Mouse (Mus musculus) gonadal fat pad, adult 2 months (tissue): ENCODE results near the gene Flrt1. TPM values are rescaled to one million over a fixed set of nuclear protein-coding genes. Genes with fewer than 3 reads are reported as not detected.
"Not testable (repeated sequence)": the region's sequence is repeated elsewhere in the genome, so short reads cannot be mapped to it uniquely, and the experiment has no call there.

Source experiments
- DNase-seq: peaks from one replicate; pipeline ENCODE4 v3.0.0-alpha.2; 2012; ENCODE audit warnings: low read depth
- polyA plus RNA-seq: library from polyadenylated mRNA; depleted of rRNA; stranded (reverse); fragments of >200 nt; gene quantifications from 2 replicates; pipeline ENCODE4 v1.2.3, GENCODE M21; 2012

The Flrt1 gene
- polyA plus RNA-seq, 1 experiment, result 0.51 TPM

GRCm38 (mm10) chr19:7068661-7069531 lies 36.6 kb downstream of the Flrt1 start:
- no peak for DNase-seq

- no peak for DNase-seq
Observed at GRCm38 (mm10) chr19:7068136-7068535, 37.4 kb downstream of the Flrt1 start.

DNA sequence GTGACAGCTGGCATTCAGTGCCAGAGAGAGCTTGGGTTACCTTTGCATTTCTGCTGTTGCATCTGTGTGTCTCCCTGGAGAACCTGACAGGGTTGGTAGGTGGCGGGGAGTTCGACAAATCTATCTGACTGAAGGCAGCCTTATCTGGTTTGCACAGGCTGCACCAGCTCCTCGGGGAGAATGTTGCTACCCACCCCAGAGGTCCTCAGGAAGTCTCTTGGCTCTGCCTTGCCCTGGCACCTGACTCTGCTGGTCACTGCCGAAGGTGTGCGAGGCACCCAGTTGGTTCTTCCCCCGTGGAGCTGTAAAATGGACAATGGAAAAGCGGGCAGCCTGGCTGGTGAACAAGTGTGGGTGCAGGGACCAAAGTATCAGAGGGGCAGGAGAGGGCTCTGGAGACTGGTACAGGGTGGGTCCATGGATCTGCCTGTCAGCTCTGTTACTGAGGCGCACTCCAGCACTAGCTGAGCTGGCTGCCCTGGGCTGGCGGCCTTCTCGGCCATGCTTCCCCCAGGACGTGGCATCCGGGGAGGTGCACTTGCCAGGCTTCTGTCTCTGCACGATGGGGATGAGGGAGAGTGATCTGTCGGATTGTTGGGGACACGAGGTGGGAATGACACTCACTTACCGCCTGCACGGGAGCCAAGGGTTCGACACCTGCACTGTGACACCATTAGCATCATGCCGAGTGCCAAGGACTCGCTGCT lies 38.0 kb downstream of the Flrt1 start:
- no peak for DNase-seq

DNA sequence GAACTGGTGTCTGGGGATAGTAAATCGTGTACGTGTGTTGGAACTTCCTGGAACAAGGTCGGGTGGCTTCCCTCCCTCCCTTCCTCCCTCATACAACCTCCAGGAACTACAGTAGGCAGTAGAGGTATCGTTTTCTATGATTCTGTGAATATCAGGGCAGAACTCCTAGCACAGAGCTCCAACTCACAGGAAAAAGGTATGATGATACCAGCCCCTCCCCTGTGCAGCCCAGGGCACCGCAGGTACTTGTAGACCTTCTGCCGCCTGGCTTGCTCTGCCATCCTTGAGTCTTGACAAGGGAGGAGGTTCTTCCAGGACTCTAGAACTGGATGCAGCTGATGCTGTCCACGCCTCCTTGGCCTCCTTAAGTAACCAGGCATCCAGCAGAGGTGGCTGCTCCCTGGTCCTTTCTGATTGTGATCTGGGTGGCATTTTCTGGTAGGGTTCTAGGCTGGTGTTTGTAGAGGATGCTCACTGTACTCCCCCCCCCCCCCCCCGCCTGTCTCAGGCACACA lies 38.6 kb downstream of the Flrt1 start:
- no peak for DNase-seq

DNA sequence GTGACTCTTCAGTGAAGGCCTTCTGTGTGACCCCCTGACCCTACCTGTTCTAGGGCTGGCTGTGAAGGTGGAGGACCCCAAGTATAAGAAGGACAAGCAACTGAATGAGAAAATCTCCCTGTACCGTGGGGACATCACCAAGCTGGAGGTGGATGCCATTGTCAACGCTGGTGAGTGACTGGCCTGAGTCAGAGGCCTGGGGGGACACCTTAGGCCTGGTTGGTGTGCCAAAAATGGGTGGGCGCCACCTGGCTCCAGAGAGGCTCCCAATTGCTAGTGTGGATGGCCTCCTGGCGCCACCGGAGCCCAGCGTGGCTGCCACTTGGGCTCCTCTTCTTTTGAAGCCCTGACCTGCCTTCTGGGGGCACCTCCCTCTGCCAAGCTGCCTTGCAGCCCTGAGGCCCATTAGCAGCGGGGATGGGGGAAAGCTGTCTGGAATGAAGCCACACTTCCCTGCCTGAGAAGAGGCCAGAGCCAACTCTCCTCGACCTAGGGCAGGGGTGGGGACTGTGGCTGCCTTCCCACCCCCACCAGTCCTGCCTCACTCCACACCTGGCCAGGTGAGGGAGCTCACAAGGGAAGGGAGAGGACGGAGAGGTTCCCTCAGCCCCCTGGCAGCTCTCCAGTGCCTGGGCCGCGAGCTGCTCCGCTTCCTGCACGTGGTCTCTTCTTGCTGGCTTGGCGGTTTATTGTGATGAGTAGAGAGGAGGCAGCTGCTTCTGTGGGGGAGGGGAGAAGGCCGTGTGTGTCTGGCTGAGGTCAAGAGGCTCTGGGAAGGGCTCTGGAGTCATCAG lies 39.3 kb downstream of the Flrt1 start:
- no peak for DNase-seq

DNA sequence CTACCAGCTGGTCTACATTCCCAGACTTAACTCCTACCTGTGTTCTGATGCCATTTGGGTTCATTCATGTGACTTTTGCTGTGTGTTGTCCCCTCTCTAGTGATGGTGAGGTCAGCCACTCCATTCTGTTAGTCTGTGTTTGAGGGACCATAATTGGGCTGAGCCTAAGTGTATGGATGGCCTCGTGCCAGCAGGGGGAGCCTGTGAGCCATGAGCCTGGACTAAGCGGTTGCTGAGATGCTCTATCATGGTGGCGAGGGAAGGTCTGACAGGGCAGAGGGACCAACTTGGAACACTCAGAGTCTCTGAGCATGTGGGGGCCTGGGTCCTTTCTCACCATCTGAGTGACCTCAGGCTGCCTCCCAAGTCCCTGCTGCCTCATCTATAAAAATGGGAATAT lies 41.0 kb downstream of the Flrt1 start:
- no peak for DNase-seq

GRCm38 (mm10) chr19:7062916-7063315 lies 42.6 kb downstream of the Flrt1 start:
- no peak for DNase-seq

- DNase-seq, result no peak
Observed at GRCm38 (mm10) chr19:7062110-7062509, 43.4 kb downstream of the Flrt1 start.

GRCm38 (mm10) chr19:7058541-7058940 lies 47.0 kb downstream of the Flrt1 start:
- DNase-seq, result no peak

GRCm38 (mm10) chr19:7057722-7058207 lies 47.8 kb downstream of the Flrt1 start:
- peak; percentile 77 for DNase-seq

DNA sequence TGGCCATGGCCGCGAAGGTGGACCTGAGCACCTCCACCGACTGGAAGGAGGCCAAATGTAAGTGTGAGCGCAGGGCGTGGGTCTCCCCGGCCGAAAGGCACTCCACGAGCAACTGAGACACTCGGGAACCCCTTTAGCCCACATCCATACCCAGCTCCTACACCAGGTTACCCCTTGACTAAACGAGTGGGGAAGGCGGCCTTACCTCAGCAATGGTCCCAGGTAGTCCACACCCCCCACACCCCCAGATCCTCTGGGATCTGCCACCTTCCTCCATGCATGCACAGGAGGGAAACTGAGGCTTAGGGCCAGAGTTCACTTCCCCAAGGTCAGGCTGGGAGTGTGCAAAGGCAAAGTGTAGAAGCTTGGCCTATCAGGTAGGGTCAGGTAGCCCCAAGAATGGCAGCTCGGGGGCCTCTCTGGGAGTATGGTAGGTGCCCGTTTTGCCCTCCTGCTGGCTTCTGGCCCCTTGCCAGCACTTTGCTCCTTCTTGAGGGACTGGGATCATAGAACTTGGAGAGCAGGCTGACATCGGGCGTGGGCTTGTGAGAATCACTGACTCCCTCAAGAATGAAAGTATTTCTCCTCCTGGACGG lies 48.3 kb downstream of the Flrt1 start:
- DNase-seq, result no peak

DNA sequence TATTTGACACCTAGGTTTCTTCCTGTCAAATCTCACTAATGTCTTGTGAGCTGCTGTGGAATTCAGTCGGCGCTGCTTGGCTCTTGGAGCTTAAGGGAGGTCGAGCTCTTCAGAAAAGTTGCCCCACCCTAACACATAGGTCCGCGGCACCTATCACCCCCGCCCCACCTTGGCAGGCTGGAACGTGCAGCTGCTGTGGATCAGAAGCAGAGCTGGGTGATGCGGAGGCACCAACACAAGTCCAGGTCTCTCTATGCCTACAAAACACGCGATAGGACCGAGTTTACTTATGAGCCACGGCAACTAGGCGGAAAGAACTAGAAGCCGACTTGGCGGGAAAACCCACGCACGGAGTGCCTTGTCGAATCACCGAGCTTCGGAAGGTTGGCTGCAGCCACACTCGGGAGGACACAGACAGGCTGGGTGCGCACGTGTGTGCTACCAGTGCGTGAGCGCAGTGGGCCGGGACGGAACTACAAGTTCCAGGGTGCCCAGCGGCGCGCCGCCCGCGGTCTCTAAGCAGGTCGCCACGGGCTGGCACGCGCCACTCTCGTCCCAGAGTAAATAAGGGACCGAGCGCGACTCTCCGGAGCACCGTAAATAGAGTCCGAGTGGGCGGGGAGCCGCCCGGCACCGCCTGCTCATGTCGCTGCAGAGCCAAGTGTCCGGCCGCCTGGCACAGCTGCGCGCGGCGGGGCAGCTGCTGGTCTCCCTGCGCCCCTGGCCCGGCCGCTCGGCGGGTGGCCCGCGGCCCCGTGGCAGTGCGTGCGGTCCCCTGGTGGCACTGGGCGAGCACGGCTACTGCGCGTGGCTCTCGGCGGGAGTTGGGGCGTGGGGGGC lies 49.1 kb downstream of the Flrt1 start, which contains the start of gene Macrod1:
Gene Macrod1 (plus strand): TSS at position 563 of the 840 bp plus-strand sequence.
- no peak for DNase-seq

- DNase-seq, result no peak
Observed at GRCm38 (mm10) chr19:7055173-7055572, 50.4 kb downstream of the Flrt1 start.

DNA sequence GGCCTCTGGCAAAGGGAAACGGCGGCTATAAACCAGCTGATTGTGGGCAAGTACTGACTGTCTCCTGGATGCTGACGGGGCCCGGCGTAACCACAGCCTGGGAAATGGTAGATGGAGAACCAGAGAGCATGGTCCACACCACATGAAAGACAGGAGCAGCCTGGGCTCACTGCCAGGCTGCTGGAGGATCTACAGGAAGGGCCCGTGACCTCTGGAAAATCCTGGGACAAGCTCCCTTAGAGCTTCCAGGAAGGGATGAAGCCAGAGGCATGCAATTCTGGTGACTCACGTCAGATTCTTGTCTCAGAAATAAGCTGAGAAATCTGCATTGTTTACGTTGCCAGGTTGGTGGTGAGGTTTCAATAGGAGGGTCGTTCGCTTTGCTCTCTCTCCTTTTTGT lies 50.8 kb downstream of the Flrt1 start:
- no peak for DNase-seq

DNA sequence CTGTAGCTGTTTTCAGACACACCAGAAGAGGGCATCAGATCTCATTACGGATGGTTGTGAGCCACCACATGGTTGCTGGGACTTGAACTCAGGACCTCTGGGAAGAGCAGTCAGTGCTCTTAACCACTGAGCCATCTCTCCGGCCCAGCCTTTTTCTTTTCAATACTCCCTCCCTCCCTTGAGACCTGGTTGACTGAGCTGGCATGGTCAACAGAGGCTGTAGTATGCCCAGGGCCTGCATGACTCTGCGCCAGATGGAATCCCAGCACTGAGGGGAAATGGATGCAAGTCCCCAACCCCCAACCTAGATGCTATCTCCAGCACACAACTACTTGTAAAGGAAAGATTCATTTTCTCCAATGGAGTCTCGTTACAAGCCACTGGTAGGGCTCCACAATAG lies 52.1 kb downstream of the Flrt1 start:
- not testable (repeated sequence) for DNase-seq

GRCm38 (mm10) chr19:7044706-7045105 lies 60.8 kb downstream of the Flrt1 start:
- DNase-seq, result no peak

GRCm38 (mm10) chr19:7044279-7044678 lies 61.2 kb downstream of the Flrt1 start:
- DNase-seq, result no peak
